Mouse (Mus musculus): ENCODE results near the gene Mecr. TPM values are rescaled to one million over a fixed set of nuclear protein-coding genes. Genes with fewer than 3 reads are reported as not detected.

Mecr gene
- polyA plus RNA-seq, 2 experiments = 39.4 to 41.6 TPM

GRCm38 (mm10) chr4:131815774-131816173 lies 27.5 kb upstream of the Mecr start:
- DNase-seq (ENCODE audit: low spot score) = no peak
- no peak overlapping the region for H3K4me2 ChIP-seq (replicated peaks; ENCODE audit: low read depth, low read length, severe bottlenecking)
- H3K27me3 ChIP-seq (ENCODE audit: control insufficient read depth, insufficient read depth, low read length) = no peaks in the 10 kb centered on the region
- H3K27ac ChIP-seq (replicated peaks; ENCODE audit: low read depth, low read length) = no peak overlapping the region
- no peak overlapping the region for H3K4me3 ChIP-seq (replicated peaks; ENCODE audit: low read length)
- no peak overlapping the region for H3K9ac ChIP-seq (ENCODE audit: low read depth, low read length, severe bottlenecking)
- 0 out of 2 replicates have a peak, but pooled peaks cover 2% of the 10 kb centered on the region for H3K4me1 ChIP-seq (ENCODE audit: control insufficient read depth, insufficient read depth, low read length)
- 68% methylated on average over 10 of the region's 10 CpGs for WGBS
- H3K9me3 ChIP-seq (ENCODE audit: control insufficient read depth, low read length) = no peaks in the 10 kb centered on the region
- no peak for TF ChIP-seq POLR2A (IDR thresholded peaks at IDR 0.05; ENCODE audit: borderline replicate concordance, extremely low read depth, insufficient read depth, insufficient read length)
- no peaks in the 10 kb centered on the region; the same call in 1 of the 2 replicates for H3K36me3 ChIP-seq (ENCODE audit: control insufficient read depth, insufficient read depth, low read length)
- ATAC-seq (ENCODE audit: low FRiP score, low read depth) = no peak

- no peak overlapping the region for H3K27ac ChIP-seq (replicated peaks; ENCODE audit: low read depth, low read length)
- 47% methylated on average over 23 of the region's 23 CpGs for WGBS
- 0 out of 2 replicates have a peak, but pooled peaks cover 2% of the 10 kb centered on the region for H3K4me1 ChIP-seq (ENCODE audit: control insufficient read depth, insufficient read depth, low read length)
- no peak overlapping the region for H3K4me3 ChIP-seq (replicated peaks; ENCODE audit: low read length)
- no peak for TF ChIP-seq POLR2A (IDR thresholded peaks at IDR 0.05; ENCODE audit: borderline replicate concordance, extremely low read depth, insufficient read depth, insufficient read length)
- no peak overlapping the region for H3K4me2 ChIP-seq (replicated peaks; ENCODE audit: low read depth, low read length, severe bottlenecking)
- DNase-seq (ENCODE audit: low spot score) (no peak), ATAC-seq (ENCODE audit: low FRiP score, low read depth) (no peak)
- no peaks in the 10 kb centered on the region for H3K27me3 ChIP-seq (ENCODE audit: control insufficient read depth, insufficient read depth, low read length)
- H3K36me3 ChIP-seq (ENCODE audit: control insufficient read depth, insufficient read depth, low read length) = no peaks in the 10 kb centered on the region; the same call in 1 of the 2 replicates
- no peak overlapping the region for H3K9ac ChIP-seq (ENCODE audit: low read depth, low read length, severe bottlenecking)
- H3K9me3 ChIP-seq (ENCODE audit: control insufficient read depth, low read length) = no peaks in the 10 kb centered on the region
Observed at GRCm38 (mm10) chr4:131818926-131819325, 24.3 kb upstream of the Mecr start.

- Histone ChIP-seq H3K9ac (ENCODE audit: low read depth, low read length, severe bottlenecking) (no peak overlapping the region), H3K4me1 (ENCODE audit: control insufficient read depth, insufficient read depth, low read length) (0 out of 2 replicates have a peak, but pooled peaks cover 2% of the 10 kb centered on the region), H3K4me3 (replicated peaks; ENCODE audit: low read length) (no peak overlapping the region), H3K27ac (replicated peaks; ENCODE audit: low read depth, low read length) (no peak overlapping the region), H3K9me3 (ENCODE audit: control insufficient read depth, low read length) (no peaks in the 10 kb centered on the region), H3K27me3 (ENCODE audit: control insufficient read depth, insufficient read depth, low read length) (no peaks in the 10 kb centered on the region), H3K4me2 (replicated peaks; ENCODE audit: low read depth, low read length, severe bottlenecking) (no peak overlapping the region), H3K36me3 (ENCODE audit: control insufficient read depth, insufficient read depth, low read length) (no peaks in the 10 kb centered on the region; the same call in 1 of the 2 replicates)
- no peak for TF ChIP-seq POLR2A (IDR thresholded peaks at IDR 0.05; ENCODE audit: borderline replicate concordance, extremely low read depth, insufficient read depth, insufficient read length)
- ATAC-seq (ENCODE audit: low FRiP score, low read depth) = no peak
- WGBS = 58% methylated on average over 16 of the region's 16 CpGs
- no peak for DNase-seq (ENCODE audit: low spot score)
Observed at GRCm38 (mm10) chr4:131821161-131821731, 22.0 kb upstream of the Mecr start.

GRCm38 (mm10) chr4:131822583-131822982 lies 20.7 kb upstream of the Mecr start:
- peaks cover 9% of the 10 kb centered on the region; the same call in 1 of the 2 replicates for H3K4me1 ChIP-seq (ENCODE audit: control insufficient read depth, insufficient read depth, low read length)
- no peak for ATAC-seq (ENCODE audit: low FRiP score, low read depth)
- no peak overlapping the region for H3K27ac ChIP-seq (replicated peaks; ENCODE audit: low read depth, low read length)
- H3K36me3 ChIP-seq (ENCODE audit: control insufficient read depth, insufficient read depth, low read length) = no peaks in the 10 kb centered on the region; the same call in 1 of the 2 replicates
- no peaks in the 10 kb centered on the region for H3K9me3 ChIP-seq (ENCODE audit: control insufficient read depth, low read length)
- 84% methylated on average over 3 of the region's 3 CpGs for WGBS
- no peak for DNase-seq (ENCODE audit: low spot score)
- H3K27me3 ChIP-seq (ENCODE audit: control insufficient read depth, insufficient read depth, low read length) = no peaks in the 10 kb centered on the region
- no peak overlapping the region for H3K4me2 ChIP-seq (replicated peaks; ENCODE audit: low read depth, low read length, severe bottlenecking)
- no peak overlapping the region for H3K4me3 ChIP-seq (replicated peaks; ENCODE audit: low read length)
- H3K9ac ChIP-seq (ENCODE audit: low read depth, low read length, severe bottlenecking) = no peak overlapping the region
- TF ChIP-seq POLR2A (IDR thresholded peaks at IDR 0.05; ENCODE audit: borderline replicate concordance, extremely low read depth, insufficient read depth, insufficient read length) = no peak

GRCm38 (mm10) chr4:131824939-131825338 lies 18.3 kb upstream of the Mecr start:
- no peak for TF ChIP-seq POLR2A (IDR thresholded peaks at IDR 0.05; ENCODE audit: borderline replicate concordance, extremely low read depth, insufficient read depth, insufficient read length)
- H3K9me3 ChIP-seq (ENCODE audit: control insufficient read depth, low read length) = no peaks in the 10 kb centered on the region
- H3K4me3 ChIP-seq (replicated peaks; ENCODE audit: low read length) = no peak overlapping the region
- H3K4me2 ChIP-seq (replicated peaks; ENCODE audit: low read depth, low read length, severe bottlenecking) = no peak overlapping the region
- no peak overlapping the region for H3K9ac ChIP-seq (ENCODE audit: low read depth, low read length, severe bottlenecking)
- H3K27ac ChIP-seq (replicated peaks; ENCODE audit: low read depth, low read length) = no peak overlapping the region
- ATAC-seq (ENCODE audit: low FRiP score, low read depth) (no peak), DNase-seq (ENCODE audit: low spot score) (no peak)
- no peaks in the 10 kb centered on the region for H3K36me3 ChIP-seq (ENCODE audit: control insufficient read depth, insufficient read depth, low read length)
- H3K4me1 ChIP-seq (ENCODE audit: control insufficient read depth, insufficient read depth, low read length) = peaks cover 6% of the 10 kb centered on the region; the same call in 1 of the 2 replicates
- WGBS = 73% methylated on average over 3 of the region's 3 CpGs
- no peaks in the 10 kb centered on the region for H3K27me3 ChIP-seq (ENCODE audit: control insufficient read depth, insufficient read depth, low read length)
